Mouse (Mus musculus) CD4-positive helper T cell, adult 2 months (primary cell): ENCODE measurements around the gene Slc25a28.

Experiments
- DNase-seq: peaks from one replicate; pipeline ENCODE4 v3.0.0-alpha.2; 2012; ENCODE audit warnings: low read depth, missing footprints, low spot score

Gene Slc25a28

GRCm38 (mm10) chr19:43678467-43679003 lies 3.9 kb upstream of the Slc25a28 start:
- DNase-seq, result no peak

DNA sequence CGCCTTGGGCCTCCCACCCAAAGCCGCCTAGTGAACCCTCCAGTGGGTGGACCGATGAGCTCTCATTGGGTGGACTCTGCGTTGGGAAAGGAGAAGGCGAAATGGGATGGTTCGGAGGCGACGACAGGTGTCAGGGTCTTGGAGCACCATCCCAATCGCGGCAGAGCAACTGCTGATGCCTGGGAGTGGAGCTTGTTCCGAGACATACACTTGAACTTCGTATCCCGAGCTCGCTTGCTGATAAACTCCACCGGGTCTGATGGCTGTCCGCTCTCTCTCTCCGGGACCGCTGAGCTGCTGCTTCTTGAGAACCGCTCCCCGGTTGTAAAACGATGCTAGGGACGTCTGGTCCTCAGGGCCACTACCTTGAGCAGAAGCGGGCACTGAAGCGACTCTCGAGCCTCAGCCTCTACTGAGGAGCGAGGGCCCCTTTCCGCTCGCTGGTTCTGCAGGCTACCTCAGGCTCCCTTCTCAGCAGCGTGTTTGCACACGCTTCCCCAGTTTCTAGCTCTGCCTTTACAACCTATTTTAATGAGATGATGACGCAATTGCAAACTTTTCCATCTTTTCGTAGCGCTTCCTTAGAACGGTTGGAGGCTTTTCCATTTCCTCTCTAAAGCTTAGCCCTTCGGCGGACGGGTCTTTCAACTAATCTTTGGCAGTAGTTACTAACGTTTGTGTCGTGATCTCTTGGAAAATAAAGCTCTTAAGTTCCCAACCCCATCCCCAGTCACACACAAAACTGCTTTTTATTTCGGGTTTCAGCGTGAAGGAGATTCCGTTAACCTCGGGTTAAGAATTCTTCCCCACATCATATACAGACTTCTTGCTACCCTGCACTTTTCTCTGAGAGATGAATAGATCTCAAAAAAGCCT lies 1.1 kb upstream of the Slc25a28 start:
- DNase-seq, result no peak

DNA sequence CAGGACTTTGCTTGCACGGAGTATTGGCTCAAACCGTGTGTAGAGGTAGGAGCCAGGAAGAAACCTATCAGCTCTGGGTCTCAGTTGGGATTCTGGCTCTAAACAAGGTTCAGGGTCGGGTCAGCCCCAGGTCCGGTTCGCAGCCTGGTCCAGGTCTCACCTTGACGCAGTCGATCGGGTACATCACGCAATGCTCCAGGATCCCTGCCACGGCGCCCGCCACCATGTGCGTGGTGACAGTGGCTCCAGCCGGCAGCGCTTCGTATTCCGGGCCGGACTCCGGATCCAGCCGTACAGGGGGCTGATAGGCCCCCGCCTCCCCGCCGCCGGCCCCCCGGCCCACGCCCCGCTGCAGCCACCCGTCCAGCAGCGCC lies 378 bp downstream of the Slc25a28 start:
- no peak for DNase-seq

- DNase-seq, result peak; percentile 56
Observed at GRCm38 (mm10) chr19:43673513-43674315, 967 bp downstream of the Slc25a28 start.

DNA sequence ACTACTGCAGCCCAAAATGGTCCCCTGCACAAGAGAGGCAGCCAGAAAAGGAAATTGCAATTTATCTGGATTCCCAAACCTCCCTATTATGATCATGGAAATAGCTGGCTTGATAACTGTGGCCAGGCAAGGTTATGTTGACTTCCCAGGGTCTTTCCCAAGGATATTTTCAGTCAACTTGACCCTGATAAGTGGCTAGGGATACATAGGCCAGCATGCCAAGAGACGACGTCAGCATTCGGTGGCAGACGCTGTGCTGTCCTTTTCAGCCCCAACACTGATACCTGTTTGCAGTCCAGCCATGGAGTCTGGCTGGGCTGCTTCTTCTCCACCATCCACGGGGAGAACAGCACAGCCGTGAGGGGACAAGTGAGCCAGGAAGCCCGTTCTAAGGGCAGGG lies 3.6 kb downstream of the Slc25a28 start:
- no peak for DNase-seq

DNA sequence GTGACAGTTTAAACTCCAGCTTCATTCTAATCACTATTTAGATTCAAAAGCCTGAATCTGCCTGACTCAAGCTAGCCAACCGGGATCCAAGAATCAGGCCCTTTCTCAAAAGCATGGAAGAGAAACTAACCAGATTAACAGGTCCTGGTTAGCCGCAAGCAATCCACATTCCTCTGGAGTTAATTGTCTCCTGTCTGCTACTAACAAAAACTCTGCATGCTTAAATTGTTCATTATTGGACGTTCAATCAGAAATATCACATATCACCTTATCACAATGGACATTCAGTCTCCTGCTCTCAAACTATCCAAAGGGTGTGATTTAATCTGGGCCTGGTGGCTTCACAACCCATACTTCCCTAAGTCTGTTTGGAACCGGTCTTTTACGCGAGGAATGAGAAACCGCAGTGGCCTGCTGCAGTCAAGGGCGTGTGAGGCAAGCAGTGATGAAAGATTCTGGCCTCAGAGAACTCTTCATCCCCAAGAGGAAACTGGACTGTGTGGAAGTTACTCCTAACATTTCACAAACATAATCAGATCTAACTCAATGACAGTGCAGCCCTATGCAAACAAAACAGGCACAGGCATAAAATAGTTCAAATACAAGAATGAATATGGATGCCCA lies 5.4 kb downstream of the Slc25a28 start:
- no peak for DNase-seq

GRCm38 (mm10) chr19:43667430-43667809 lies 7.3 kb downstream of the Slc25a28 start:
- peak; percentile 36 for DNase-seq

DNA sequence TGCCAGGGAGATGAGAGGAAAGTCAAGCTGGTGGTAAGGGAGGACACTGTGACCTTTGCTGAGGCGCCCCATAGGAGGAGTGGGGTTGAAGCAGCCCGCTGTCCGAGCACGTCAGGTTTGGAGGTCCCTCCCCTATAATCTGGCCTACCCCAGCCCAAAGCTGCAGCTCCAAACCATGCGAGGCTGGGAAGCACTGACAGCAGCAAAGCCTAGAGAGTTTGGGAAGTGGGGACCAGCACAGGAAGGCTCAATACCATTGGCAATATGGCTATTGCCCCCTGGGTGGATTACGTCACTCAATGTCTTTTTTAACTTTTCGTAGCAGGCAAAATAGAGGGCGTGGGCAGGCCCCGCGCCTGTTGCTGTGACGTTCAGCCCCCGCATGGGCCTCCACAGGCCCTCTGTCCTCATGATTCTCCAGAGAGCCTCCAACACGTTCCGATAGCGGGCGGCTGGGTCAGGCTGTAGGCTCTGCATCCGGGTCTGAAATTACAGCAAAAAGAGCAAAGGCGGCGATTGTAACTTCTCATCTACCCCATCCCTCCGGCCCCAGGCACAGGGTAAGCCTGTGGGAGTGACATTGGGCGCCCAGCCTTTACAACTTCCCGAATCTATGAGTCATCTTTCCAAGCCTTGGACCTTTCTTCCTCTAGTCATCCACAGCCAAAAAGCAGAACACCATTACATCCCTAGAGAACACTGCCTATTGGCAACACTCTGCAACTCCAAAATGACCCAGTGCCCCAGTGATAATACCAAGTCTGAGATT lies 7.8 kb downstream of the Slc25a28 start:
- DNase-seq, result no peak

- DNase-seq, result peak; percentile 51
Observed at GRCm38 (mm10) chr19:43665441-43666048, 9.1 kb downstream of the Slc25a28 start.

DNA sequence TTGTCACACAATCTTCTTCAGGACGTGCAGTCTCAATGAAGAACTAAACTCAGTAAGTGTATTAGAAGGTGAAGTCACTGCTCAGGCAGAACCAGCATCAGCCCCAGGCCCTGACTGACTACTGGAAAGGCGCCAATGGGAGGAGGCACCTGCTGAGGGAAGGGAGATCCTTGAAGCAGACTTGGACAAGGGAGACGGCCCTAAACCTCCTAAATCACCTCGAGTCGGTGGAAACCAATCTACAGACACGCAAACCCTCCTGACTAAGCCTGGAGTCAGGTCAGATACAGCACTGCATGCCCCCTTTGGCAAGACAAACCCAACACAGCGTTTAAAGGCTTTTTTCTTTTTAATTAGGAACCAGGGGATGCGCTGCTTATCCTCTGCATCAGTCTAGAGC lies 11.2 kb downstream of the Slc25a28 start:
- no peak for DNase-seq

DNA sequence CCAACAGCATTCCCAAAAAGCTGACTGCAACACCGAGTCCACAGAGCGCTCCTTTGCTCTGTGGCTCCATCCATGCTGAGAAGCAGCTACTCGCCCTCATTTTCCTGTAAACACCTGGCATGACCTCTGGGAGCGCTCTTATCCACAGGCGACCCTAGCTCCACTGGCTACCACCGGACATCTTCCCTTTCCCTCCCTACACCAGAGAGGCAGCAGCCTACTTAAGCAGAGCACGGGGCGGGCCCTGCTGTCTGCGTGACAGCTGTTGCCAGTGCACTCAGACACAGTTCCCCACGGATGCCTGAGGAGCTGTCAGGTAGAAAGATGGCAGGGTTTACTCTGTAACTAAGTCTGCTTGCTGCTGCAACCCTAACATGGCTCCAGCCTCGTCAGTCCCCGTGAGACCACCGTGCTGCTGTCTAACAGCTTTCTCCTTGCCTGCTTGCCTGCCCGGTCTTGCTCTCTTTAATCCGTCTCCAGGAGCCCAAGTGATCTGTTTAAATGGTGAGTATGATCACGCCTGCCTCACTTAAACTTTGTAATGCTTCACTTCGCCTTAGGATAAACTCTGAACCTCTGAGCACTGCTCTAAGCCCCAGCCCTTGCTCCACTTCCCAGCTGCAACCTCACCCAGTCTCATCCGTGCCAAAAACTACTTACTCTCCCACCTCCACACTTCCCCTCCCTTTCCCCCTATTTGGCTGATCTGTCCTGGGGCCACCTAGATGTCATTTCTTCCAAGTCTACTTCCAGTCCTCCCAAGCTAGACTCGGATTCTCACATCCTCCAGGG lies 12.3 kb downstream of the Slc25a28 start:
- DNase-seq, result no peak

- DNase-seq, result no peak
Observed at GRCm38 (mm10) chr19:43660774-43661173, 13.9 kb downstream of the Slc25a28 start.

- DNase-seq, result no peak
Observed at GRCm38 (mm10) chr19:43659632-43660031, 15.0 kb downstream of the Slc25a28 start.

DNA sequence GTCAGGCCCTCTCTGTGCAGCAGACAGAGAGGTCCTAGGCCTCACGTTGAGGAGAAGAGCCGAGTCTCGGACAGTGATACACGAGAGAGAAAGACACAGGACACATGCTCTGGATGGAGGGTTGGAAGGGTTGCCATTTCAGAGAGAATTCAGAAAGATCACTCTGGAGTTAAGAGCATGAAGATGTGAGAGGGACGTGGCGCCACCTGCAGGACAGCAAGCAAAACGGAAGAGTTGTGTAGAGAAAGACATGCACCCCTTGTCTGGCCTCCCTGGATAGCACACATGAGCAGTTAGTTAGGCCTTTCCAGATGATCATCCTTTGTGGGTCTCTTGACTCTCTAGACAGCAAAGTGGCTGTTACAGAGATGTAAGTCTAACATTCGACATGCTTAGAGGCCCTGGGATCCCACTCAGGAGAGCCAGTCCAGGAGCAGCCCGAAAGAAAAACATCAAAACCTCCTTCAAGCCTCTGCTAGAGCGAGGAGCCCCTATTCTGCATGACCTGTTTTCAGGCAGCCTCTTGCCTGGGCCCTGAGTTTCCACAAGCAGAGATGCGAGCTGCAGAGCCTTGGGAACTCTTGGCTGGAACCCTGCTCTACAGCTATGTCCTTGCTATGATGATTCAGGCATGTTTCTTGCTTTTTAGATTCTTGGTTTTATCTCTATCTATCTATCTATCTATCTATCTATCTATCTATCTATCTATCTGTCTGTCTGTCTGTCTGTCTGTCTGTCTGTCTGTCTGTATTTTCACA lies 18.8 kb downstream of the Slc25a28 start:
- peak; percentile 48 for DNase-seq

GRCm38 (mm10) chr19:43651241-43651785 lies 23.4 kb downstream of the Slc25a28 start:
- no peak for DNase-seq

- no peak for DNase-seq
Observed at GRCm38 (mm10) chr19:43648343-43648742, 26.3 kb downstream of the Slc25a28 start.

DNA sequence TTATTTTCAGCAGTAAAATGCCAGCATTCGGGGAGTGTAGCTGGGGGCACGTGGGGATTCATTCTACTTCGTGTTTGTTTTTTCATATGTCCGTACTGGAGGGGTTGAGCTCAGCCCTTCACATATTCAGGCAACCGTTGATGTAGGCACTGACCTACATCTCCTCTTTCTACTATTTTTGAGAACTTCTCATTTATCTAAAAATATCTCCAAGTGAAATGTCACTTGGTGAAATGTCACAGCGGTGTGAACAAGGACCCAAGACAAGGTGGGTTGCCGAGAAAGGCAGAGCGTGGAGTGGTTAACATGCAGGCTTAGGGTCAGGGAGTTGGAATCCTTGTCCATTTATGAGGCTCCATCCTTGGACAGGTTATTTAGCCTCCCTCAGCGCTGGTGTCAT lies 27.4 kb downstream of the Slc25a28 start:
- no peak for DNase-seq

GRCm38 (mm10) chr19:43646852-43647251 lies 27.8 kb downstream of the Slc25a28 start:
- no peak for DNase-seq

- no peak for DNase-seq
Observed at GRCm38 (mm10) chr19:43645508-43645907, 29.2 kb downstream of the Slc25a28 start.
